Mouse (Mus musculus) stomach, postnatal 0 days (tissue): ENCODE data around the gene Psph. TPM values are rescaled to one million over a fixed set of nuclear protein-coding genes. Genes with fewer than 3 reads are reported as not detected.
"Not testable (repeated sequence)": the region's sequence is repeated elsewhere in the genome, so short reads cannot be mapped to it uniquely, and the experiment has no call there.

Experiments
- ATAC-seq: fragments of 200-750 bp; cut with Nextera tagmentation; 2 replicates; pipeline ENCODE4 v1.8.0; 2017; ENCODE audit not compliant: low FRiP score, low TSS enrichment
- DNase-seq: peaks from one replicate; pipeline ENCODE4 v3.0.0-alpha.2; 2016; ENCODE audit warnings: low spot score
- H3K27ac ChIP-seq: fragments of 300-500 bp; sonication (generic); replicated peaks from 2 replicates; pipeline ENCODE4 v1.5.1; 2014; ENCODE audit warnings: mild to moderate bottlenecking, control low read depth
- H3K27me3 ChIP-seq: fragments of 300-500 bp; sonication (generic); 2 replicates; pipeline ENCODE4 v1.6.1; 2014; ENCODE audit warnings: low read length; ENCODE audit not compliant: control insufficient read depth, insufficient read depth
- H3K36me3 ChIP-seq: fragments of 300-500 bp; sonication (generic); 2 replicates; pipeline ENCODE4 v1.6.1; 2014; ENCODE audit warnings: low read length, mixed read lengths; ENCODE audit not compliant: control insufficient read depth, insufficient read depth
- H3K4me1 ChIP-seq: fragments of 300-500 bp; sonication (generic); replicated peaks from 2 replicates; pipeline ENCODE4 v1.6.1; 2014; ENCODE audit warnings: antibody characterized with exemption; ENCODE audit not compliant: control insufficient read depth, insufficient read depth
- H3K4me2 ChIP-seq: fragments of 300-500 bp; sonication (generic); replicated peaks from 2 replicates; pipeline ENCODE4 v1.6.1; 2014; ENCODE audit warnings: low read depth, mild to moderate bottlenecking, control low read depth, moderate library complexity
- H3K4me3 ChIP-seq: fragments of 300-500 bp; sonication (generic); 2 replicates; pipeline ENCODE4 v1.5.1; 2014; ENCODE audit warnings: low read depth, low read length, control low read depth
- H3K9ac ChIP-seq: fragments of 300-500 bp; sonication (generic); 2 replicates; pipeline ENCODE4 v1.6.1; 2014; ENCODE audit warnings: mild to moderate bottlenecking, low read length, control low read depth, mixed read lengths
- H3K9me3 ChIP-seq: fragments of 300-500 bp; sonication (generic); 2 replicates; pipeline ENCODE4 v1.6.1; 2016; ENCODE audit warnings: low read length; ENCODE audit not compliant: control insufficient read depth
- CTCF ChIP-seq: IDR thresholded peaks from 2 replicates; pipeline ENCODE4 v1.5.1; 2016; ENCODE audit warnings: antibody characterized with exemption, low read depth, mild to moderate bottlenecking, moderate library complexity
- EP300 ChIP-seq: optimal IDR thresholded peaks from 2 replicates; pipeline ENCODE3; 2016; ENCODE audit warnings: antibody characterized with exemption
- WGBS: fragments of 180-500 bp; shearing (Covaris S2); extraction: QIAGEN DNeasy Blood & Tissue Kit; methylation state at CpG from one replicate; pipeline ENCODE4 v1.1.7; 2014; 5-methylcytosine and 5-hydroxymethylcytosine counted together
- polyA plus RNA-seq: library from polyadenylated mRNA; unstranded; fragments of >200 nt; fragmentation: Nextera tagmentation; extraction: Ambion mirVana; gene quantifications from 2 replicates; pipeline ENCODE4 v1.2.1, GENCODE M21; 2015

Psph gene
- polyA plus RNA-seq, result 28.8 and 31.1 TPM in 2 replicates

- TF ChIP-seq EP300 (peak; percentile 98), CTCF (peak; percentile 32)
- no peaks in the 10 kb centered on the region for H3K4me1 ChIP-seq
- H3K27ac ChIP-seq, result peak within 1 kb of the TSS; percentile 99
- peak within 1 kb of the TSS; percentile 65 for H3K4me2 ChIP-seq
- under 1% methylated on average over 66 of the region's 73 CpGs for WGBS
- no peaks in the 10 kb centered on the region for H3K9me3 ChIP-seq
- peak within 1 kb of the TSS; percentile 94 for H3K9ac ChIP-seq
- peak within 1 kb of the TSS; percentile 76 for H3K4me3 ChIP-seq
- H3K27me3 ChIP-seq, result no peaks in the 10 kb centered on the region
- peak; percentile 99 for ATAC-seq
- peak; percentile 98 for DNase-seq
- H3K36me3 ChIP-seq, result peaks cover 16% of the 10 kb centered on the region
Measured at GRCm38 (mm10) chr5:129786818-129787790, at the start of gene Psph. Psph (minus strand) TSS chr5:129787449.

GRCm38 (mm10) chr5:129790591-129790990 is 3.3 kb upstream of the Psph start:
- 92% methylated on average over 7 of the region's 8 CpGs for WGBS
- not testable (repeated sequence) for H3K27me3 ChIP-seq, H3K9me3 ChIP-seq, H3K4me3 ChIP-seq, H3K4me1 ChIP-seq, H3K9ac ChIP-seq, H3K27ac ChIP-seq, DNase-seq, H3K4me2 ChIP-seq, ATAC-seq
- peaks cover 30% of the 10 kb centered on the region for H3K36me3 ChIP-seq

DNA sequence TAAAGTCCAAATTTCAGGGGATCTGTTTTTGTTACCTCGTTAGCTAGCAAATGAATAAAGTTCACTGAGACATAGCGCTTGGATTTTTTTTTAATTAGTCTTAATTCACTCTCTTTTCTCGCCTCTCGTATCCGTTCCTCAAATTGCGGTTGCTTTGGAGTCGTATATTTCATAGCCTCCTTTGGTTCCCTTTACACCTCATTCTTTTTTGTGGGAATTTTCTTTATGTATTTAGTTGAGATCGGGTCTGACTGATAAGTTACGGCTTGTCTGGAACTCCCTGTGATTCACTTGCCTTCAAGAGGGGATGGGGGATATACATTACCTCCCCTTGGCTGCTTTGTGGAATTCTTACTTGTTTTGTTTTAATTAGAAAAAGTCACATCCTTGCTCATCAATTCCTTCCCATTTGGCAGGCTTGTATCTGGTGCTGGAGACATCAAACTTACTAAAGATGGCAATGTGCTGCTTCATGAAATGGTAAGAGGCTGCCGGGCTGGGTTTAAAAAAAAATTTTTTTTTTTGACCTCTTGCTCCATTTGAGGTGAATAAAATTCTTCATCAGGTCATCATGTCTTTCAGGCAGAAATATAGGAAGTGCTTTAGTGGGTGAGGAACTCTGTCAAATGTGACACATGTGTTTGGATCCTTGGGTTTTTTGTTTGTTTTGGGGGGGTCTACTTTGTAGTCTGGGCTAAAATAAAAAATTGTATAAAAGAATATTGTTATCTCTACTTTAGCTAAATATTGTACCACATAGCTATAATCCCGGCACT is 757 bp upstream of the Psph start:
- peak overlapping the region; percentile 65 for H3K4me2 ChIP-seq
- TF ChIP-seq CTCF (no peak), EP300 (no peak)
- no peaks in the 10 kb centered on the region for H3K27me3 ChIP-seq
- peak overlapping the region; percentile 99 for H3K27ac ChIP-seq
- H3K4me1 ChIP-seq, result no peaks in the 10 kb centered on the region
- H3K4me3 ChIP-seq, result peak overlapping the region; percentile 76
- no peak for DNase-seq
- no peaks in the 10 kb centered on the region for H3K9me3 ChIP-seq
- no peak for ATAC-seq
- peak overlapping the region; percentile 94 for H3K9ac ChIP-seq
- peaks cover 19% of the 10 kb centered on the region for H3K36me3 ChIP-seq
- 10% methylated on average over 11 of the region's 11 CpGs for WGBS

DNA sequence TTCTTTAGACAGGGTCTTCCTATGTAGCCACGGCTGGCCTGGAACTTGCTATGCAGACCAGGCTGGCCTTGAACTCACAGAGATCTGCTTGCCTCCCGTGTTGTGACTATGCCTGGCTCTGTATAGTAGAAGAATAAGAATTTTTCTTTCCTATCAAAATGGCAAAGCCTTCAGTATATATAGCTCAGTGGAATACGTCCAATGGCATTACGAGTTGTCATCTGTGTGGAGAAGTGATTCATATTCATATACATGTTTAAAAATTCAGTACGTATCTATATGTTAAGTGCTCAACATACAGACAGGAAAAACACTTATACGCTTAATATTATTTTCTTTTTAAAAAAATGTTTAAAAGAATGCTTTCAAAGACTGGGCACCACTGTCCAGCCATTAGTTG is 1.1 kb downstream of the Psph start:
- H3K27me3 ChIP-seq, result no peaks in the 10 kb centered on the region

GRCm38 (mm10) chr5:129785235-129785870 is 1.9 kb downstream of the Psph start:
- Histone ChIP-seq H3K36me3 (peaks cover 8% of the 10 kb centered on the region), H3K27ac (no peak overlapping the region), H3K4me3 (no peak overlapping the region), H3K4me2 (no peak overlapping the region), H3K9me3 (no peaks in the 10 kb centered on the region), H3K27me3 (no peaks in the 10 kb centered on the region), H3K9ac (no peak overlapping the region), H3K4me1 (no peaks in the 10 kb centered on the region)
- 93% methylated on average over 5 of the region's 5 CpGs for WGBS
- no peak for TF ChIP-seq EP300
- TF ChIP-seq CTCF, result no peak
- DNase-seq, result no peak
- ATAC-seq, result no peak

More for the DNA sequence above, 1.1 kb downstream of the Psph start:
- H3K4me2 ChIP-seq, result peak overlapping the region; percentile 65
- H3K4me3 ChIP-seq, result peak overlapping the region; percentile 76
- H3K9me3 ChIP-seq, result no peaks in the 10 kb centered on the region
- peaks cover 13% of the 10 kb centered on the region for H3K36me3 ChIP-seq
- TF ChIP-seq EP300, result no peak
- TF ChIP-seq CTCF, result no peak
- H3K4me1 ChIP-seq, result no peaks in the 10 kb centered on the region
- 66% methylated on average over 6 of the region's 6 CpGs for WGBS
- ATAC-seq, result no peak
- no peak for DNase-seq
- peak overlapping the region; percentile 99 for H3K27ac ChIP-seq
- H3K9ac ChIP-seq, result peak overlapping the region; percentile 76
